8 mouse cellular contexts compared by ENCODE assay signal in the genomic region with DNA sequence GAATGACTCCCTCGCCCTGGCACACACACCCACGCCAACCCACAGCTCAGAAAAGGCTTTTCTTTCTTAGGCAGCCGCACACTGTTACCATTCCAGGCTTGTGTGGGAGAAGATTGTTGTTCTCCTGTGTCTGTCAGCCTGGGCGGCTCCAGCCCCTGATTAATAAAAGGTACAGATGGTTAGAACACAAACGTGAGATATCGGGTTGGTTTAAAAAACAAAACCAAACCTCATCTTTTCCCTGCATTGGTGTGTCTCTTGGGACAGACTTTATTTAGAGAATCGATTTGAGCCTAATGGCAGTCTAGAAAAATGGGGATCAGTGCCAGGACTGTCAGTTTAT. TPM values are rescaled to one million over a fixed set of nuclear protein-coding genes. Genes with fewer than 3 reads are reported as not detected.
DNase-seq lines count a peak whose midpoint lies in the region; ATAC-seq and TF ChIP-seq lines count a peak whose summit lies in the region.

No protein-coding gene starts in this region.

- no peak for ATAC-seq in embryonic facial prominence, embryonic 11.5 days (replicated peaks; ENCODE audit: insufficient number of reproducible peaks, low FRiP score, low TSS enrichment, low read depth)
- no peak for ATAC-seq in hindbrain, embryonic 11.5 days (ENCODE audit: low FRiP score)
- ATAC-seq in stomach, embryonic 14.5 days (ENCODE audit: insufficient number of reproducible peaks, insufficient read depth, low FRiP score, low read depth) = no peak
- no peak for ATAC-seq in CD4-positive, CD25-positive, alpha-beta regulatory T cell, adult 4 months

- H3K4me1 ChIP-seq in thymus, adult 2 months (replicated peaks; ENCODE audit: control insufficient read depth, insufficient read depth, low read length) = peaks cover 5% of the 10 kb centered on the region; the same call in 1 of the 2 replicates
- H3K4me1 ChIP-seq in embryonic facial prominence, embryonic 11.5 days (ENCODE audit: control insufficient read depth, insufficient read depth, low read length) = no peaks in the 10 kb centered on the region
- H3K4me1 ChIP-seq in hindbrain, embryonic 11.5 days (replicated peaks; ENCODE audit: control insufficient read depth, insufficient read depth, low read length) = no peaks in the 10 kb centered on the region
- H3K4me1 ChIP-seq in stomach, embryonic 14.5 days (ENCODE audit: control insufficient read depth, insufficient read depth, low read length) = no peaks in the 10 kb centered on the region; the same call in 1 of the 2 replicates

- no peaks in the 10 kb centered on the region for H3K9me3 ChIP-seq in embryonic facial prominence, embryonic 11.5 days (replicated peaks; ENCODE audit: control insufficient read depth, low read length)
- no peaks in the 10 kb centered on the region for H3K9me3 ChIP-seq in hindbrain, embryonic 11.5 days (ENCODE audit: control insufficient read depth, low read length)
- H3K9me3 ChIP-seq in stomach, embryonic 14.5 days (ENCODE audit: control insufficient read depth, low read depth, low read length) = no peaks in the 10 kb centered on the region

- DNase-seq in thymus, adult 2 months = peak; percentile 2
- DNase-seq in thymus, adult 18-20 months = no peak
- DNase-seq in embryonic facial prominence, embryonic 11.5 days (ENCODE audit: low spot score) = no peak
- no peak for DNase-seq in hindbrain, embryonic 11.5 days (ENCODE audit: low spot score)
- peak; percentile 54 to 71 for DNase-seq in left cerebral cortex, adult 18-20 months (ENCODE audit: low spot score in 2 of 2)
- DNase-seq in lung, postnatal 14 days = peak; percentile 13

- no peaks in the 10 kb centered on the region for H3K27me3 ChIP-seq in thymus, adult 2 months (ENCODE audit: control insufficient read depth, insufficient read depth, low read length)
- no peaks in the 10 kb centered on the region for H3K27me3 ChIP-seq in embryonic facial prominence, embryonic 11.5 days (ENCODE audit: control insufficient read depth, insufficient read depth, low read length)
- H3K27me3 ChIP-seq in hindbrain, embryonic 11.5 days (ENCODE audit: control insufficient read depth, insufficient read depth, low read length) = no peaks in the 10 kb centered on the region
- H3K27me3 ChIP-seq in stomach, embryonic 14.5 days (ENCODE audit: control insufficient read depth, insufficient read depth, low read length) = no peaks in the 10 kb centered on the region

- no peak overlapping the region for H3K27ac ChIP-seq in thymus, adult 2 months (ENCODE audit: control insufficient read depth, insufficient read depth, low read length)
- H3K27ac ChIP-seq in embryonic facial prominence, embryonic 11.5 days (replicated peaks; ENCODE audit: low read depth, low read length) = 0 out of 2 replicates have a peak overlapping the region, but pooled peaks have one; percentile 35
- no peak overlapping the region for H3K27ac ChIP-seq in hindbrain, embryonic 11.5 days (ENCODE audit: low read depth, low read length)
- H3K27ac ChIP-seq in stomach, embryonic 14.5 days (ENCODE audit: low read length) = peak overlapping the region; percentile 92; the same call in 1 of the 2 replicates

- TF ChIP-seq CTCF in thymus, adult 2 months (IDR thresholded peaks at IDR 0.05; ENCODE audit: borderline replicate concordance, control insufficient read depth, extremely low read depth, insufficient read depth, low read length, poor library complexity) = no peak

- TF ChIP-seq POLR2A in thymus, adult 2 months (IDR thresholded peaks at IDR 0.05; ENCODE audit: control insufficient read depth, extremely low read depth, insufficient read depth, low read length, poor library complexity) = no peak

- peak overlapping the region; percentile 70 for H3K4me2 ChIP-seq in embryonic facial prominence, embryonic 11.5 days (ENCODE audit: low read depth, low read length)
- peak overlapping the region; percentile 91 for H3K4me2 ChIP-seq in hindbrain, embryonic 11.5 days (replicated peaks; ENCODE audit: low read depth, low read length)
- H3K4me2 ChIP-seq in stomach, embryonic 14.5 days (replicated peaks; ENCODE audit: low read depth, low read length) = peak overlapping the region; percentile 82

- WGBS in thymus, adult 2 months = 13% methylated on average over 7 of the region's 7 CpGs
- WGBS in embryonic facial prominence, embryonic 11.5 days = 9% methylated on average over 7 of the region's 7 CpGs
- 9% methylated on average over 7 of the region's 7 CpGs for WGBS in hindbrain, embryonic 11.5 days
- WGBS in stomach, embryonic 14.5 days = 5% methylated on average over 7 of the region's 7 CpGs

- no peaks in the 10 kb centered on the region for H3K36me3 ChIP-seq in thymus, adult 2 months (ENCODE audit: control insufficient read depth, insufficient read depth, low read length)
- H3K36me3 ChIP-seq in embryonic facial prominence, embryonic 11.5 days (replicated peaks; ENCODE audit: control insufficient read depth, insufficient read depth, low read depth, low read length) = no peaks in the 10 kb centered on the region
- no peaks in the 10 kb centered on the region for H3K36me3 ChIP-seq in hindbrain, embryonic 11.5 days (ENCODE audit: control insufficient read depth, insufficient read depth, low read length)
- no peaks in the 10 kb centered on the region for H3K36me3 ChIP-seq in stomach, embryonic 14.5 days (ENCODE audit: control insufficient read depth, insufficient read depth, low read length)

- peak overlapping the region; percentile 70 for H3K9ac ChIP-seq in embryonic facial prominence, embryonic 11.5 days (replicated peaks; ENCODE audit: low read length)
- H3K9ac ChIP-seq in hindbrain, embryonic 11.5 days (ENCODE audit: low read depth, low read length) = peak overlapping the region; percentile 73
- H3K9ac ChIP-seq in stomach, embryonic 14.5 days (replicated peaks; ENCODE audit: low read depth, low read length) = peak overlapping the region; percentile 42; the same call in 1 of the 2 replicates

- H3K4me3 ChIP-seq in thymus, adult 2 months (ENCODE audit: control insufficient read depth, insufficient read depth, low read length) = no peak overlapping the region
- H3K4me3 ChIP-seq in embryonic facial prominence, embryonic 11.5 days (ENCODE audit: low read depth, low read length) = peak overlapping the region; percentile 96
- H3K4me3 ChIP-seq in hindbrain, embryonic 11.5 days (ENCODE audit: low read depth, low read length) = peak overlapping the region; percentile 74
- H3K4me3 ChIP-seq in stomach, embryonic 14.5 days (ENCODE audit: low read depth, low read length) = peak overlapping the region; percentile 80

RNA-seq across cellular contexts. Expression of a gene that starts 0.9 kb away (rescaled TPM):
- polyA plus RNA-seq in thymus, adult 2 months (2012; rRNA removed) = 18.2 and 20.0 TPM in 2 replicates
- polyA plus RNA-seq in embryonic facial prominence, embryonic 11.5 days (2014; fragmentation: Nextera tagmentation; extraction: Ambion mirVana) = 9.6 and 10.0 TPM in 2 replicates
- 10.2 and 10.5 TPM in 2 replicates for polyA plus RNA-seq in hindbrain, embryonic 11.5 days (2014; fragmentation: Nextera tagmentation; extraction: Ambion mirVana)
- total RNA-seq in left cerebral cortex, adult 18-20 months (2021) = 10 to 100 TPM; 47.4 to 53.5 TPM
- 11.4 and 12.1 TPM in 2 replicates for polyA plus RNA-seq in stomach, embryonic 14.5 days (2014; fragmentation: Nextera tagmentation; extraction: Ambion mirVana)
- 1 to 10 TPM; 8.4 to 9.3 TPM for polyA plus RNA-seq in CD4-positive, CD25-positive, alpha-beta regulatory T cell, adult 4 months (2017; shearing (Covaris generic))

Comparison
In these comparisons a context has a peak if more than half of its experiments do, and no peak if none do; other contexts are left out.
1. DNase-seq: peak in thymus, adult 2 months (single experiment), left cerebral cortex, adult 18-20 months (2 of 2) and lung, postnatal 14 days (single experiment); none in thymus, adult 18-20 months (0 of 2), embryonic facial prominence, embryonic 11.5 days (single experiment) and hindbrain, embryonic 11.5 days (single experiment).
2. H3K27ac ChIP-seq: peak in embryonic facial prominence, embryonic 11.5 days (single experiment) and stomach, embryonic 14.5 days (single experiment); none in thymus, adult 2 months (single experiment) and hindbrain, embryonic 11.5 days (single experiment).
3. Peak in every context shown above with its lines, with median percentiles within 50 percentile points of each other: H3K4me2 ChIP-seq and H3K9ac ChIP-seq.